Mouse (Mus musculus): ENCODE results near the gene Dnajc28.

DNA sequence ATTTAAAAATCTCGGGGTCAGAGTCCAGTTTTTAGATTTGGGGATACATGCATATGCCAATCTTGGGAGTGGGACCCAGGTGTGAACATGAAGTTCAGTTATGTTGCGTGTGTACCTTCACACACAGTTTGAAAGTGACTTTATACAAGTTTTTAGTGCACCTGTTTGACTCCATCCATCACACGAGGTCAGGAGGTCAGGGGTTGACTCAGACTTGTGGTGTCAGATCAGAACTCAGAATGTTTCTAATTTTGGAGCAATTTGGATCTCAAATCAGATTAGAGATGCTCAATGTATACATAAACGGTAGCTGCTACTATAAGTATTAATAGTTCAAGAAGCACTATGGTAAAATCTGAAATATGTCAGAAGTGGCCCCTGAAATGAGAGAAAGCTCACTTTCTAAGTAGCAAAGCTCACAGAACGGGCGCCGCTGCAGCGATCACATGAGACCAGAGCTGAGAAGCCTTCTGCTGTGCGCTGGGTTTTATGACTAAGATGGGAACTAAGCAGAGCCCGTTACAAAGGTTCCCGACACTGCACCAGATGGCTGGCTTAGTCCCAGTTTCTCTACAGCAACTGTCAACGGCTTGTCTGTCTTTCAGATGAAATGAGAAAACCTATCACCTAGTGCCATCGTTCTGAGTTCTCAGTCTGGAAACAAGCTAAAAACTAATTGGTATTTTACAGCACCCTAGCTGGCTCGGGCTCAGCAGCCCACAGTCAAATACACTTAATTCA lies 39.7 kb downstream of the Dnajc28 start:
- TF ChIP-seq CTCF (IDR thresholded peaks at IDR 0.05; ENCODE audit: borderline replicate concordance, insufficient read depth, low read length) (no peak), POLR2A (IDR thresholded peaks at IDR 0.05; ENCODE audit: low read depth, low read length) (no peak)

All from embryonic fibroblast, embryonic 13.5 days (primary cell).